Mouse (Mus musculus): Measurements from ENCODE around the gene Rab7. TPM values are rescaled to one million over a fixed set of nuclear protein-coding genes. Genes with fewer than 3 reads are reported as not detected.

Gene Rab7
- polyA plus RNA-seq, 1 experiment from 2014 or later = 253 TPM

- Histone ChIP-seq H3K27ac (ENCODE audit: low read length) (no peak overlapping the region), H3K9me3 (ENCODE audit: low read length) (no peaks in the 10 kb centered on the region), H3K4me3 (ENCODE audit: low read depth, low read length) (no peak overlapping the region), H3K36me3 (ENCODE audit: insufficient read depth, low read length) (no peaks in the 10 kb centered on the region), H3K4me1 (ENCODE audit: insufficient read depth, low read depth, low read length) (no peaks in the 10 kb centered on the region), H3K27me3 (replicated peaks; ENCODE audit: insufficient read depth, low read length) (no peaks in the 10 kb centered on the region), H3K9ac (replicated peaks; ENCODE audit: low read depth) (no peak overlapping the region), H3K4me2 (replicated peaks; ENCODE audit: low read depth, low read length) (no peak overlapping the region)
- 40% methylated on average over 6 of the region's 6 CpGs for WGBS
- no peak for TF ChIP-seq EP300 (IDR thresholded peaks at IDR 0.05)
- no peak for TF ChIP-seq CTCF (IDR thresholded peaks at IDR 0.05)
- DNase-seq (ENCODE audit: low spot score) = peak; percentile 74
- ATAC-seq = peak; percentile 59
These were observed 52.3 kb downstream of the Rab7 start for GRCm38 (mm10) chr6:87992733-87993132.

GRCm38 (mm10) chr6:87991886-87992285 lies 53.2 kb downstream of the Rab7 start:
- no peaks in the 10 kb centered on the region for H3K27me3 ChIP-seq (replicated peaks; ENCODE audit: insufficient read depth, low read length)
- TF ChIP-seq EP300 (IDR thresholded peaks at IDR 0.05) (no peak), CTCF (IDR thresholded peaks at IDR 0.05) (no peak)
- H3K4me1 ChIP-seq (ENCODE audit: insufficient read depth, low read depth, low read length) = no peaks in the 10 kb centered on the region
- no peak overlapping the region for H3K27ac ChIP-seq (ENCODE audit: low read length)
- no peaks in the 10 kb centered on the region for H3K36me3 ChIP-seq (ENCODE audit: insufficient read depth, low read length)
- ATAC-seq (no peak), DNase-seq (ENCODE audit: low spot score) (no peak)
- no peak overlapping the region for H3K4me3 ChIP-seq (ENCODE audit: low read depth, low read length)
- WGBS = 93% methylated on average over 1 of the region's 1 CpGs
- H3K9me3 ChIP-seq (ENCODE audit: low read length) = no peaks in the 10 kb centered on the region
- H3K9ac ChIP-seq (replicated peaks; ENCODE audit: low read depth) = no peak overlapping the region
- H3K4me2 ChIP-seq (replicated peaks; ENCODE audit: low read depth, low read length) = no peak overlapping the region

DNA sequence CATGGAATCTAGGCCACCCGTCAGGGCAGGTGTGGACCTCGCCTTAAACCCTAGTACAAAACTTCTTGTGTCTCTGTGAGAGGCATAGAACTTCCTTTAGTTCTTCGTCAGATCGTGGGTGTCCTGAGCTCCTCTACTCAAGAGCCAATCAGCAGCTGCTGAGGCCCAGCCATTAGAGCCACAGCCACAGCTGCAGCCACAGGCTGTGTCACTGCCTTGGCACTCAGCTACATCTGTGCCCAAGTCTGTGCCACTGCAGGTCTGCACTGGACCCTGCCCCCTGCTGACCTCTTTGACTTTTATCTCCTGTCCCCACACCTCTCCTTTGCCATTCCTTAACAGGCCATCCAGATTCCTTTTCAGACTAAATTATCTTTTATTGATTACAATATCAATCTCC lies 53.9 kb downstream of the Rab7 start:
- DNase-seq (ENCODE audit: low spot score) (no peak), ATAC-seq (no peak)
- Histone ChIP-seq H3K4me3 (ENCODE audit: low read depth, low read length) (no peak overlapping the region), H3K9me3 (ENCODE audit: low read length) (no peaks in the 10 kb centered on the region), H3K27me3 (replicated peaks; ENCODE audit: insufficient read depth, low read length) (no peaks in the 10 kb centered on the region), H3K4me2 (replicated peaks; ENCODE audit: low read depth, low read length) (no peak overlapping the region), H3K9ac (replicated peaks; ENCODE audit: low read depth) (no peak overlapping the region), H3K36me3 (ENCODE audit: insufficient read depth, low read length) (no peaks in the 10 kb centered on the region), H3K27ac (ENCODE audit: low read length) (no peak overlapping the region), H3K4me1 (ENCODE audit: insufficient read depth, low read depth, low read length) (no peaks in the 10 kb centered on the region)
- WGBS = 72% methylated on average over 4 of the region's 4 CpGs
- no peak for TF ChIP-seq CTCF (IDR thresholded peaks at IDR 0.05)
- no peak for TF ChIP-seq EP300 (IDR thresholded peaks at IDR 0.05)

- TF ChIP-seq CTCF (IDR thresholded peaks at IDR 0.05) (no peak), EP300 (IDR thresholded peaks at IDR 0.05) (no peak)
- no peaks in the 10 kb centered on the region for H3K27me3 ChIP-seq (replicated peaks; ENCODE audit: insufficient read depth, low read length)
- H3K9me3 ChIP-seq (ENCODE audit: low read length) = no peaks in the 10 kb centered on the region
- H3K4me1 ChIP-seq (ENCODE audit: insufficient read depth, low read depth, low read length) = peaks cover 3% of the 10 kb centered on the region; the same call in 1 of the 2 replicates
- no peaks in the 10 kb centered on the region for H3K36me3 ChIP-seq (ENCODE audit: insufficient read depth, low read length)
- no peak overlapping the region for H3K4me3 ChIP-seq (ENCODE audit: low read depth, low read length)
- no peak for DNase-seq (ENCODE audit: low spot score)
- no peak overlapping the region for H3K27ac ChIP-seq (ENCODE audit: low read length)
- H3K4me2 ChIP-seq (replicated peaks; ENCODE audit: low read depth, low read length) = peak overlapping the region; percentile 94
- H3K9ac ChIP-seq (replicated peaks; ENCODE audit: low read depth) = no peak overlapping the region
- ATAC-seq = no peak
- 56% methylated on average over 9 of the region's 9 CpGs for WGBS
These were observed 62.6 kb downstream of the Rab7 start for GRCm38 (mm10) chr6:87982506-87982905.

- TF ChIP-seq EP300 (IDR thresholded peaks at IDR 0.05) (no peak), CTCF (IDR thresholded peaks at IDR 0.05) (peak; percentile 53)
- WGBS = under 1% methylated on average over 40 of the region's 55 CpGs
- peak within 1 kb of the TSS; percentile 50 for H3K9ac ChIP-seq (replicated peaks; ENCODE audit: low read depth)
- ATAC-seq (peak; percentile 82), DNase-seq (ENCODE audit: low spot score) (peak; percentile 72)
- no peaks in the 10 kb centered on the region for H3K27me3 ChIP-seq (replicated peaks; ENCODE audit: insufficient read depth, low read length)
- H3K36me3 ChIP-seq (ENCODE audit: insufficient read depth, low read length) = no peaks in the 10 kb centered on the region
- peaks cover 3% of the 10 kb centered on the region; the same call in 1 of the 2 replicates for H3K4me1 ChIP-seq (ENCODE audit: insufficient read depth, low read depth, low read length)
- H3K27ac ChIP-seq (ENCODE audit: low read length) = peak within 1 kb of the TSS; percentile 51; the same call in 1 of the 2 replicates
- H3K4me3 ChIP-seq (ENCODE audit: low read depth, low read length) = peak within 1 kb of the TSS; percentile 76
- peak within 1 kb of the TSS; percentile 94 for H3K4me2 ChIP-seq (replicated peaks; ENCODE audit: low read depth, low read length)
- no peaks in the 10 kb centered on the region for H3K9me3 ChIP-seq (ENCODE audit: low read length)
These were observed 63.4 kb downstream of the Rab7 start, which contains the start of gene H1fx for GRCm38 (mm10) chr6:87981547-87982256. TSS of gene H1fx (minus strand) at chr6:87981637.

DNA sequence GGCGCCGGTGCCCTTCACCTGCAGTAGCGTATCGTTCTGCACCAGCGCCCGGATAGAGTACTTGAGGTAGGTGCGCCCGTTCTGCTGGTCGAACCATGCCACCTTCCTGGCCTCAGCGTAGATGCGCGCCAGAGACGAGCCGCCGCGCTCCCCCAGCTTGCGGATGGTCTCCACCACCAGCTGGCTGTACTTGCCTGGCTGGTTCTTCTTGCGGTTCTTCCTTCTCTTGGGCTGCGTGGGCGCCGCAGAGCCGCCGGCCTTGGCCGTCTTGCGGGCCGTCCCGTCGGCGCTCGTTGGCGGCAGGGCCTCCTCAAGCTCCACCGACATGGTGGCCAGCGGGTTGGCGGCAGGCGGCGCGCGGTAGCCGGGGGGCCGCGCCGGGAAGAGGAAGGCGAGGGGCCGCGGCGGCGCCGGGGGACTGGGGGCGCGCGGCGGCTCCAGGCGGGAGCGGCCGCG lies 64.0 kb downstream of the Rab7 start:
- no peaks in the 10 kb centered on the region for H3K36me3 ChIP-seq (ENCODE audit: insufficient read depth, low read length)
- TF ChIP-seq CTCF (IDR thresholded peaks at IDR 0.05) (no peak), EP300 (IDR thresholded peaks at IDR 0.05) (no peak)
- peak overlapping the region; percentile 94 for H3K4me2 ChIP-seq (replicated peaks; ENCODE audit: low read depth, low read length)
- no peaks in the 10 kb centered on the region for H3K27me3 ChIP-seq (replicated peaks; ENCODE audit: insufficient read depth, low read length)
- ATAC-seq = peak; percentile 43
- H3K9ac ChIP-seq (replicated peaks; ENCODE audit: low read depth) = peak overlapping the region; percentile 50
- DNase-seq (ENCODE audit: low spot score) = peak; percentile 24
- H3K4me1 ChIP-seq (ENCODE audit: insufficient read depth, low read depth, low read length) = peaks cover 3% of the 10 kb centered on the region; the same call in 1 of the 2 replicates
- 0 out of 2 replicates have a peak overlapping the region, but pooled peaks have one; percentile 9 for H3K27ac ChIP-seq (ENCODE audit: low read length)
- H3K4me3 ChIP-seq (ENCODE audit: low read depth, low read length) = peak overlapping the region; percentile 76
- no peaks in the 10 kb centered on the region for H3K9me3 ChIP-seq (ENCODE audit: low read length)
- WGBS = under 1% methylated on average over 39 of the region's 56 CpGs
